Mouse (Mus musculus) intestine, embryonic 16.5 days (tissue): ENCODE results near the gene Cdh6. TPM values are rescaled to one million over a fixed set of nuclear protein-coding genes. Genes with fewer than 3 reads are reported as not detected.

Experiments
- ATAC-seq: fragments of 200-750 bp; cut with Nextera tagmentation; 2 replicates; pipeline ENCODE4 v1.8.0; 2017; ENCODE audit warnings: moderate TSS enrichment, moderate library complexity
- H3K27ac ChIP-seq: fragments of 300-500 bp; sonication (generic); 2 replicates; pipeline ENCODE4 v1.5.1; 2014; ENCODE audit warnings: mild to moderate bottlenecking, low read length
- H3K27me3 ChIP-seq: fragments of 300-500 bp; sonication (generic); replicated peaks from 2 replicates; pipeline ENCODE4 v1.6.1; 2014; ENCODE audit warnings: low read length, control low read depth, mixed read lengths; ENCODE audit not compliant: control insufficient read depth, insufficient read depth
- H3K36me3 ChIP-seq: fragments of 300-500 bp; sonication (generic); 2 replicates; pipeline ENCODE4 v1.6.1; 2014; ENCODE audit warnings: low read length, control low read depth; ENCODE audit not compliant: control insufficient read depth, insufficient read depth
- H3K4me1 ChIP-seq: fragments of 300-500 bp; sonication (generic); 2 replicates; pipeline ENCODE4 v1.6.1; 2014; ENCODE audit warnings: low read length, control low read depth, mixed read lengths; ENCODE audit not compliant: control insufficient read depth, insufficient read depth
- H3K4me2 ChIP-seq: fragments of 300-500 bp; sonication (generic); 2 replicates; pipeline ENCODE4 v1.6.1; 2014; ENCODE audit warnings: low read depth, low read length, control low read depth
- H3K4me3 ChIP-seq: fragments of 300-500 bp; sonication (generic); 2 replicates; pipeline ENCODE4 v1.5.1; 2014; ENCODE audit warnings: mild to moderate bottlenecking, low read length
- H3K9ac ChIP-seq: fragments of 300-500 bp; sonication (generic); 2 replicates; pipeline ENCODE4 v1.6.1; 2014; ENCODE audit warnings: low read depth, low read length
- H3K9me3 ChIP-seq: fragments of 300-500 bp; sonication (generic); 2 replicates; pipeline ENCODE4 v1.6.1; 2016; ENCODE audit warnings: low read length, control low read depth; ENCODE audit not compliant: control insufficient read depth
- WGBS: fragments of 180-500 bp; shearing (Covaris S2); extraction: QIAGEN DNeasy Blood & Tissue Kit; methylation state at CpG from one replicate; pipeline ENCODE4 v1.1.7; 2014; 5-methylcytosine and 5-hydroxymethylcytosine counted together
- polyA plus RNA-seq: library from polyadenylated mRNA; unstranded; fragments of >200 nt; fragmentation: Nextera tagmentation; extraction: Ambion mirVana; gene quantifications from 2 replicates; pipeline ENCODE4 v1.2.1, GENCODE M21; 2015

Cdh6 gene
- 4.4 and 5.1 TPM in 2 replicates for polyA plus RNA-seq

- peak within 1 kb of the TSS; percentile 48 for H3K27ac ChIP-seq
- H3K9me3 ChIP-seq: no peaks in the 10 kb centered on the region
- peak within 1 kb of the TSS; percentile 92 for H3K4me2 ChIP-seq
- no peaks in the 10 kb centered on the region for H3K36me3 ChIP-seq
- ATAC-seq: peak; percentile 76
- peak within 1 kb of the TSS; percentile 61 for H3K4me3 ChIP-seq
- H3K9ac ChIP-seq: peak within 1 kb of the TSS; percentile 61
- WGBS: 0% methylated on average over 42 of the region's 42 CpGs
- H3K4me1 ChIP-seq: peaks cover 10% of the 10 kb centered on the region
- H3K27me3 ChIP-seq: peaks cover 7% of the 10 kb centered on the region
Measured at GRCm38 (mm10) chr15:13173071-13173778, at the start of gene Cdh6. TSS of gene Cdh6 (minus strand) at chr15:13173675.

GRCm38 (mm10) chr15:13219727-13220454, 46.4 kb upstream of the Cdh6 start:
- Histone ChIP-seq H3K27ac (no peak overlapping the region), H3K9ac (no peak overlapping the region), H3K4me3 (no peak overlapping the region), H3K27me3 (no peaks in the 10 kb centered on the region), H3K4me1 (no peaks in the 10 kb centered on the region), H3K36me3 (no peaks in the 10 kb centered on the region), H3K4me2 (no peak overlapping the region), H3K9me3 (no peaks in the 10 kb centered on the region)
- WGBS: 81% methylated on average over 9 of the region's 9 CpGs
- no peak for ATAC-seq

GRCm38 (mm10) chr15:13217800-13218199, 44.3 kb upstream of the Cdh6 start:
- H3K27me3 ChIP-seq: no peaks in the 10 kb centered on the region
- H3K4me3 ChIP-seq: no peak overlapping the region
- no peak overlapping the region for H3K4me2 ChIP-seq
- ATAC-seq: no peak
- H3K9ac ChIP-seq: no peak overlapping the region
- no peaks in the 10 kb centered on the region for H3K36me3 ChIP-seq
- H3K9me3 ChIP-seq: no peaks in the 10 kb centered on the region
- WGBS: 73% methylated on average over 3 of the region's 3 CpGs
- H3K27ac ChIP-seq: no peak overlapping the region
- H3K4me1 ChIP-seq: no peaks in the 10 kb centered on the region

GRCm38 (mm10) chr15:13217161-13217560, 43.7 kb upstream of the Cdh6 start:
- Histone ChIP-seq H3K9ac (no peak overlapping the region), H3K4me3 (no peak overlapping the region), H3K27ac (no peak overlapping the region), H3K36me3 (no peaks in the 10 kb centered on the region), H3K9me3 (no peaks in the 10 kb centered on the region), H3K4me1 (no peaks in the 10 kb centered on the region), H3K4me2 (no peak overlapping the region), H3K27me3 (no peaks in the 10 kb centered on the region)
- no peak for ATAC-seq
- 74% methylated on average over 1 of the region's 1 CpGs for WGBS

GRCm38 (mm10) chr15:13212956-13213355, 39.5 kb upstream of the Cdh6 start:
- ATAC-seq: no peak

GRCm38 (mm10) chr15:13212027-13212685, 38.7 kb upstream of the Cdh6 start:
- no peaks in the 10 kb centered on the region for H3K36me3 ChIP-seq
- H3K27me3 ChIP-seq: no peaks in the 10 kb centered on the region
- no peak overlapping the region for H3K27ac ChIP-seq
- H3K4me1 ChIP-seq: no peaks in the 10 kb centered on the region
- H3K4me2 ChIP-seq: no peak overlapping the region
- H3K9ac ChIP-seq: no peak overlapping the region
- no peak overlapping the region for H3K4me3 ChIP-seq
- no peaks in the 10 kb centered on the region for H3K9me3 ChIP-seq
- 40% methylated on average over 4 of the region's 4 CpGs for WGBS
- no peak for ATAC-seq

More at GRCm38 (mm10) chr15:13212956-13213355, 39.5 kb upstream of the Cdh6 start:
- no peaks in the 10 kb centered on the region for H3K36me3 ChIP-seq
- no peaks in the 10 kb centered on the region for H3K27me3 ChIP-seq
- H3K4me1 ChIP-seq: no peaks in the 10 kb centered on the region
- no peak overlapping the region for H3K9ac ChIP-seq
- H3K27ac ChIP-seq: no peak overlapping the region
- 88% methylated on average over 1 of the region's 1 CpGs for WGBS
- H3K9me3 ChIP-seq: no peaks in the 10 kb centered on the region
- no peak overlapping the region for H3K4me3 ChIP-seq
- H3K4me2 ChIP-seq: no peak overlapping the region

- H3K27me3 ChIP-seq: no peaks in the 10 kb centered on the region
- no peaks in the 10 kb centered on the region for H3K9me3 ChIP-seq
- no peaks in the 10 kb centered on the region for H3K4me1 ChIP-seq
- WGBS: 82% methylated on average over 6 of the region's 6 CpGs
- no peak overlapping the region for H3K4me3 ChIP-seq
- H3K9ac ChIP-seq: no peak overlapping the region
- H3K27ac ChIP-seq: no peak overlapping the region
- no peak for ATAC-seq
- no peaks in the 10 kb centered on the region for H3K36me3 ChIP-seq
- no peak overlapping the region for H3K4me2 ChIP-seq
Measured at GRCm38 (mm10) chr15:13210186-13210585, 36.7 kb upstream of the Cdh6 start.

GRCm38 (mm10) chr15:13208716-13209115, 35.2 kb upstream of the Cdh6 start:
- 84% methylated on average over 7 of the region's 7 CpGs for WGBS
- ATAC-seq: no peak
- Histone ChIP-seq H3K4me1 (no peaks in the 10 kb centered on the region), H3K27ac (no peak overlapping the region), H3K9ac (no peak overlapping the region), H3K9me3 (no peaks in the 10 kb centered on the region), H3K36me3 (no peaks in the 10 kb centered on the region), H3K4me3 (no peak overlapping the region), H3K27me3 (no peaks in the 10 kb centered on the region), H3K4me2 (no peak overlapping the region)

GRCm38 (mm10) chr15:13196237-13196636, 22.8 kb upstream of the Cdh6 start:
- H3K36me3 ChIP-seq: no peaks in the 10 kb centered on the region
- no peak overlapping the region for H3K27ac ChIP-seq
- no peaks in the 10 kb centered on the region for H3K9me3 ChIP-seq
- H3K27me3 ChIP-seq: no peaks in the 10 kb centered on the region
- 37% methylated on average over 1 of the region's 1 CpGs for WGBS
- no peak for ATAC-seq
- no peak overlapping the region for H3K9ac ChIP-seq
- H3K4me1 ChIP-seq: no peaks in the 10 kb centered on the region
- H3K4me3 ChIP-seq: no peak overlapping the region
- no peak overlapping the region for H3K4me2 ChIP-seq
